Mouse (Mus musculus) cerebellum, adult 2 months (tissue): ENCODE data around the gene Mrpl17. TPM values are rescaled to one million over a fixed set of nuclear protein-coding genes. Genes with fewer than 3 reads are reported as not detected.

Experiments used
- DNase-seq, 2 experiments: peaks; one replicate each; pipeline ENCODE4 v3.0.0; 2021
- H3K27ac ChIP-seq: fragments of 200-500 bp; 2 replicates; pipeline ENCODE4 v1.5.1; 2012; ENCODE audit warnings: low read length, control low read depth, inconsistent platforms; ENCODE audit not compliant: insufficient read depth
- H3K27me3 ChIP-seq: fragments of 200-500 bp; 2 replicates; pipeline ENCODE4 v1.6.1; 2012; ENCODE audit warnings: inconsistent platforms, mild to moderate bottlenecking, low read length, moderate library complexity; ENCODE audit not compliant: control insufficient read depth, insufficient read depth
- H3K4me1 ChIP-seq: fragments of 200-500 bp; 2 replicates; pipeline ENCODE4 v1.6.1; 2011; ENCODE audit warnings: low read length; ENCODE audit not compliant: control insufficient read depth, insufficient read depth
- H3K4me3 ChIP-seq: fragments of 200-500 bp; replicated peaks from 2 replicates; pipeline ENCODE3; 2011; ENCODE audit warnings: mild to moderate bottlenecking, low read depth, low read length, control low read depth; ENCODE audit not compliant: insufficient read depth
- CTCF ChIP-seq: fragments of 200-500 bp; IDR thresholded peaks from 2 replicates; pipeline ENCODE4 v1.5.1; 2011; ENCODE audit warnings: low read depth, mild to moderate bottlenecking, control low read depth, low read length, moderate library complexity, borderline replicate concordance; ENCODE audit not compliant: insufficient read depth
- POLR2A ChIP-seq: fragments of 200-500 bp; IDR thresholded peaks from 2 replicates; pipeline ENCODE4 v1.6.1; 2011; ENCODE audit warnings: low read length, control low read depth, borderline replicate concordance; ENCODE audit not compliant: insufficient read depth
- WGBS: fragments of 180-500 bp; shearing (Covaris S2); methylation state at CpG from one replicate; pipeline ENCODE4 v1.1.7; 2018; 5-methylcytosine and 5-hydroxymethylcytosine counted together
- polyA plus RNA-seq: library from polyadenylated mRNA; depleted of rRNA; stranded (reverse); fragments of >200 nt; gene quantifications from 2 replicates; pipeline ENCODE4 v1.2.3, GENCODE M21; 2012

The Mrpl17 gene
- polyA plus RNA-seq, 1 experiment: 183 TPM

DNA sequence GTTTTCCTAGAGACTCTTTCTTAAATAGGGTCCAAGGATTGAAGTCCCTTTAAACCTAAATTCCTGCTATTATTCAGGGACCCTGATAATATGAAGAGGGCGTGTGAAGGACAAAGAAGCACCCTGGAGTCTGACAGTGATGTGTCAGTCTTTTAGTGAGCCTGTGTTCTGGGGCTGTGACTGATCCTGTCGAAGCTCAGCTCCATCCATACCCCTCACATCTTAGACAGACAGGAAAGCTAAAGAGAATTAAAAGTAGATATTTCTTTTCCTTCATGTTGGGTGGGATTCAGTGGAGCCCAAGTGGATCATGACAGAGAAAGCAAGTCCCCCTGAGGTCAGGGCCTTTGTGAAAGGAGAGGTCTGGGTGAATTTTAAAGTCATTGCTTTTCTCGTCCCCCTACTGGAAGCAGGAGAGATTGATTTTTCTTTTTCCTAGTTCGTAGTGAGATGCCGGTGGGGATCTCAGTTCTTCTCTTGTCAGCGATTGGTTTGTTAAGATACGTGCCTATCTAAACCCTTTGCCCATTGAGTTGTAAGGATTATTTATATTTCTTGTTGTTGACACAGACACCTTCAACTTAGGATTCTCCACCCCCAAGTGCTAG is 15.0 kb downstream of the Mrpl17 start:
- Histone ChIP-seq H3K4me3 (no peak overlapping the region), H3K4me1 (no peaks in the 10 kb centered on the region), H3K27me3 (no peaks in the 10 kb centered on the region), H3K27ac (no peak overlapping the region)
- WGBS: 19% methylated on average over 7 of the region's 7 CpGs
- TF ChIP-seq CTCF (0 out of 2 replicates have a peak, but pooled peaks have one; percentile 8), POLR2A (no peak)
- DNase-seq: no peak

DNA sequence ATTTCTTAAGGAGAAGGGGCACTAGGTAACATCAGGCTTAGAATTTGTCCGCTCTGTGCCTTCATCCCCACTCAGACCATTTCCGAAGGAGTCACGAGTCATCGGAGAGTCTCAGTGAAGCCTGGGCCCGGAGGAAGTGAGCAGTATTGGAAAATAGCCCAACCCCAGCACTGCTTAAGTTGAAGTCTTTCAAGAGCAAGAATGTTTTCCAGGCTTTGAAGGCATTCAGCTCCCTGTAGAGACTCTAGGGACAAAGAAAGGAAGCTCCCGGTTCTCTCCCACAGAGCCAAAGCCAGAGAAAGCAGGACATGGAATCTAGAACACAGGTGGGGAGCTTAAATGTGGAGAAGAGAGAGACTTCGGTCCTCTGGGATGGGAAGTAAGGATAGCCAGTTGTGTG is 17.2 kb downstream of the Mrpl17 start:
- no peak for TF ChIP-seq POLR2A
- TF ChIP-seq CTCF: no peak
- Histone ChIP-seq H3K4me3 (no peak overlapping the region), H3K27ac (no peak overlapping the region), H3K4me1 (no peaks in the 10 kb centered on the region), H3K27me3 (no peaks in the 10 kb centered on the region)
- WGBS: 70% methylated on average over 7 of the region's 7 CpGs
- DNase-seq: no peak

DNA sequence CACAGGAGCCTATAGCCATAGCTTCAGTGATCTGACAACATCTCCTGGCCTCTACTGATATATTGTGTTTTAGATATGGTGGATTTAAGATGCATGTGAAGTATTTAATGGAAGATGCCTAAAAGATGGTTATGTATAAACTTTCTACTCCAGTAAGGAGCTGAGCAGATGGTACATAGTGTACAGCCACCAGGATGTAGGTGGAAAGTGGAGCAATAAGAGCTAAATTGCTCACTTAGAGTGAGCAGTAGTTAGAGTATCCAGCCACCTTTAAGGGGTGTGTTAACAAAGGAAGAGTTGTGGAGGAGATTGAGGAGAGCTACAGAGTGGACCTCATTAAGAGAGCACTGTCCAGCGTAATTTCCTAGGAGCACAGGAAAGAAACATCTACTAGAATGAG is 19.8 kb downstream of the Mrpl17 start:
- Histone ChIP-seq H3K27ac (no peak overlapping the region), H3K4me1 (no peaks in the 10 kb centered on the region), H3K4me3 (no peak overlapping the region), H3K27me3 (no peaks in the 10 kb centered on the region; the same call in 1 of the 2 replicates)
- no peak for TF ChIP-seq POLR2A
- TF ChIP-seq CTCF: no peak
- 77% methylated on average over 1 of the region's 1 CpGs for WGBS
- DNase-seq: no peak

DNA sequence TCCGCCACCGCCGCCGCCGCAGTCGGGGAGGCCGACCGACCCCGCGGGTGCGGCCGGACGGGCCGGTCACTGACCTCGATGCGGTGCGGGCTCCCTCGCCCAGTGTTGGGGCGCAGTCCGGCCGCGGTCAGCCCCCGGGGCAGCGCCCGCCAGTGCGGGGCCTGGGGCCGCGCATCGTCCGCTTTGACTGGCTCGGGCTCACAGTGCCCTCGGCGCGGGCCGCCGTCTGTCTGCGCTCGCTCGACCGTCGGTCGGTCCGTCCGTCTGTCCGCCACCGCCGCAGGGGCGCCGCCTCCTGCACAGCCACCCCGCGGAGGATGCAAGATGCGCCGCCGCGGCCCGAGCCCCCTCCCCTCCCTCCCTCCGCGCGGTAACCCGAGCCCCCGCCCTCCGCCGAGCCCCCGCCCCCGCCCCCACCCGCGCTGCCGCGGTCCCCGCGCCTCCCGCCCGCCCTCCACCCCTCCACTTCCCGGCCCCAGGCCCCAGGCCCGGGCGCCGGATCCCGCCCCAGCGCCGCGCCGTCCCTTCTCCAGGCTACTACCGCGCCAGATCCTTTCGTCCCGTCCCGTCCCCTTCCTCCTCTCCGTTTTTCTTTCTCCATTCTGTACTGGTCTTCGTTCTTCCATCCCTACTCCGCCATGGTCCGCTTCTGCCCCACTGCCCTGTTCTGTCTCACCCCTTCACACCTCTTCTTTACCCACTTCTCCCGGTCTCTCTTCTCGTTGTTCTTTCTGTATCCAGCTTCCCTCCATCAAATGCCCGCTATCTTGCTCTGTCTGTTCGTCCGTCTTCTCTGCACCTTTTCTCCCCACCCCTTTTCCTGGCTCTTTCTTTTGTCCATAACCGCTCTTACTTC is 23.4 kb downstream of the Mrpl17 start, which contains the start of gene Dchs1:
TSS of gene Dchs1 (minus strand) at position 370 of the 856 bp plus-strand sequence.
- no peak for DNase-seq
- TF ChIP-seq POLR2A: no peak
- no peak for TF ChIP-seq CTCF
- H3K4me3 ChIP-seq: peak within 1 kb of the TSS; percentile 60
- H3K27ac ChIP-seq: no peak within 1 kb of the TSS
- no peaks in the 10 kb centered on the region; the same call in 1 of the 2 replicates for H3K27me3 ChIP-seq
- H3K4me1 ChIP-seq: no peaks in the 10 kb centered on the region
- WGBS: under 1% methylated on average over 76 of the region's 97 CpGs

DNA sequence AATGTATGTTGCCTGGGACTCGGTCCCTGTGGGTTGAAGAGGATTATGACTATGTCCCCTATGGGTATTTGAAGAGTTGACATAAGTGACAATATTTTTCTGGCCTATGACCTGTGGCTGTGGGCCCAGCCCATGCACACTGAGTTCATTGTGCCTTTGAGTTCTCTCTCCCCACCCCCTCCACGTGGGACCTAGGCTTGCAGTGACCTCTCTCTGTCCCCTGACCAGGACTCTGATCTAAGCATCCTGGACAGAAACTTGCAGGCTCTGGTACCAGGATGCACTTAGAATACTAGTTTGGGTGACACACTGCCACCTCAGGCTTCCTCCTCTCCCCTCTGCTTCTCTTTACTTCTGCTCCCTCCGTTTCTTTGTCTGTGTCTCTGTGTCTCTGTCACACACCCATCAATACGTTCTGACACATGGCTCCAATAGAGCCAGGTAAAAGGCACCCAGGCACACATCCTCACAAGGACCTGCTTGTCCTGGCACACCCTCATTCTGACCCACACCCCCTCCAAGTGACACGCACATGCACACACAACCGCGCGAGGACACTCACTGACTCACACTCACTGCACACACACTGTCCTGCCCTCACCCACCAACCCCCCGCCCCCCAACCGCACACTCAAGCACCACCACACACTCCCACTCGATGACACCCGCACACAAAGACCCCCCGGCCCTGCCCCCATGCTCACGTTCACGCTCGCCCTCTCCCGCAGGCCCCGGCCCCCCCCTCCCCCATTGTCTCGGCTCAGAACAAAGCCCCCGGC is 24.2 kb downstream of the Mrpl17 start:
- H3K4me1 ChIP-seq: no peaks in the 10 kb centered on the region
- TF ChIP-seq POLR2A (no peak), CTCF (no peak)
- no peak overlapping the region for H3K27ac ChIP-seq
- DNase-seq: no peak
- peak overlapping the region; percentile 32 for H3K4me3 ChIP-seq
- 9% methylated on average over 19 of the region's 20 CpGs for WGBS
- no peaks in the 10 kb centered on the region; the same call in 1 of the 2 replicates for H3K27me3 ChIP-seq

DNA sequence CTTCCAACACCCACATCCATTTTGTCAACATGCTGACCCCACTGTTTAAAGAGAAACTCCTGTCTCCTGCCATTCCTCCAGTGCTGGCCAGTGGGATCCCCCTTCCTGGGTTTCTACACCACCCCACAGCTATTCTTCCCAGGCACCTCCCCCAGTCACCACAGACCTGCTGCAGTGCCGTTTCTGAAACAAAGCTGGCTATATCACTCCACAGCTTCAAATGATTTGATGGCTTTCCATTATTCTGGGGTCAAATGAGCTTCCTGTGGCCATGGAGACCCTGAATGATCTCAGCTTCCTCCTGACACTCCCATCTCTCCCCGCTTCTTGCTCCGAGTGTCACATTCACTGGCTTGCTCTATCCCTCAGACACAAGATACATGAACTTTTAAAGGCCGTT is 26.3 kb downstream of the Mrpl17 start:
- WGBS: 35% methylated on average over 4 of the region's 4 CpGs
- Histone ChIP-seq H3K27me3 (no peaks in the 10 kb centered on the region; the same call in 1 of the 2 replicates), H3K27ac (no peak overlapping the region), H3K4me3 (no peak overlapping the region), H3K4me1 (no peaks in the 10 kb centered on the region)
- DNase-seq: no peak
- TF ChIP-seq CTCF (no peak), POLR2A (no peak)

DNA sequence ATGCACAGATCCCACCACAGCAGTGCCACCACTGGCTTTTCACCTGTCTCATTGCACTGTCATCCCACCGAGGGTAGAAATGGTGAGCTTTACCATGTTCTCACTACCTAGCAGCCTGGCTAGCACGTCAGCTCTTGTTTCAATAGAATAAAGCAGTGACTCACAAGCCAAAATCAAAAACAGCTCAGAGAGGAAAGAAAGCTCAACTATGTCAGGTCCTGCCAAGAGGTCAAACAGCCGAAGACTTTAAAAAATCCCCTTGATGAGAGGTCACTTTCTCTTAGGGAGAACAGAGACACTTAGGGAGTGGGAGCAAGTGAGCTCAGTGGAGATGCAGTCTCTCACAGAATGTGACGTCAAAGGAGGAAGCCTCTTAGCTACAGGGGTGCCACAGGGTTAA is 27.0 kb downstream of the Mrpl17 start:
- Histone ChIP-seq H3K4me1 (no peaks in the 10 kb centered on the region), H3K27ac (no peak overlapping the region), H3K4me3 (no peak overlapping the region), H3K27me3 (no peaks in the 10 kb centered on the region; the same call in 1 of the 2 replicates)
- 66% methylated on average over 4 of the region's 4 CpGs for WGBS
- no peak for DNase-seq
- TF ChIP-seq CTCF (no peak), POLR2A (no peak)
